Mouse (Mus musculus) hindbrain, embryonic 10.5 days (tissue): ENCODE results near the gene Dusp22. TPM values are rescaled to one million over a fixed set of nuclear protein-coding genes. Genes with fewer than 3 reads are reported as not detected.

ENCODE experiments used
- DNase-seq: peaks from one replicate; pipeline ENCODE4 v3.0.0-alpha.2; 2017; ENCODE audit warnings: low spot score
- H3K27ac ChIP-seq: fragments of 300-500 bp; sonication (generic); 2 replicates; pipeline ENCODE4 v1.5.1; 2016; ENCODE audit warnings: mild to moderate bottlenecking, moderate library complexity
- H3K27me3 ChIP-seq: fragments of 300-500 bp; sonication (generic); 2 replicates; pipeline ENCODE4 v1.6.1; 2016; ENCODE audit warnings: mild to moderate bottlenecking; ENCODE audit not compliant: poor library complexity, insufficient read depth, severe bottlenecking
- H3K36me3 ChIP-seq: fragments of 300-500 bp; sonication (generic); 2 replicates; pipeline ENCODE4 v1.6.1; 2016; ENCODE audit warnings: mild to moderate bottlenecking, moderate library complexity
- H3K4me1 ChIP-seq: fragments of 300-500 bp; sonication (generic); replicated peaks from 2 replicates; pipeline ENCODE4 v1.6.1; 2016; ENCODE audit warnings: mild to moderate bottlenecking
- H3K4me3 ChIP-seq: fragments of 300-500 bp; sonication (generic); 2 replicates; pipeline ENCODE4 v1.5.1; 2016; ENCODE audit warnings: mild to moderate bottlenecking, moderate library complexity
- H3K9me3 ChIP-seq: fragments of 300-500 bp; sonication (generic); 2 replicates; pipeline ENCODE4 v1.6.1; 2016; ENCODE audit warnings: mild to moderate bottlenecking, moderate library complexity
- WGBS: fragments of 180-500 bp; shearing (Covaris S2); methylation state at CpG from one replicate; pipeline ENCODE4 v1.1.7; 2016; 5-methylcytosine and 5-hydroxymethylcytosine counted together
- polyA plus RNA-seq: library from polyadenylated mRNA; unstranded; fragments of >200 nt; fragmentation: Nextera tagmentation; extraction: Ambion mirVana; gene quantifications from 2 replicates; pipeline ENCODE4 v1.2.1, GENCODE M21; 2016

The Dusp22 gene
- polyA plus RNA-seq, 1 experiment from 2014 or later: 18.8 TPM

- Histone ChIP-seq H3K4me1 (peaks cover 28% of the 10 kb centered on the region), H3K4me3 (peak overlapping the region; percentile 57), H3K27ac (no peak overlapping the region), H3K36me3 (no peaks in the 10 kb centered on the region), H3K9me3 (no peaks in the 10 kb centered on the region), H3K27me3 (peaks cover 84% of the 10 kb centered on the region)
- DNase-seq: peak; percentile 42
- WGBS: 3% methylated on average over 11 of the region's 11 CpGs
Measured at GRCm38 (mm10) chr13:30749557-30750141, 89.8 kb downstream of the Dusp22 start.

- H3K36me3 ChIP-seq: no peaks in the 10 kb centered on the region
- no peaks in the 10 kb centered on the region for H3K9me3 ChIP-seq
- H3K4me1 ChIP-seq: peaks cover 28% of the 10 kb centered on the region
- peaks cover 82% of the 10 kb centered on the region for H3K27me3 ChIP-seq
- no peak overlapping the region for H3K27ac ChIP-seq
- WGBS: 2% methylated on average over 33 of the region's 33 CpGs
- DNase-seq: peak; percentile 54
- peak overlapping the region; percentile 57 for H3K4me3 ChIP-seq
Measured at GRCm38 (mm10) chr13:30750461-30751303, 90.9 kb downstream of the Dusp22 start.

GRCm38 (mm10) chr13:30751304-30751580 lies 91.4 kb downstream of the Dusp22 start:
- peaks cover 77% of the 10 kb centered on the region for H3K27me3 ChIP-seq
- no peak overlapping the region for H3K27ac ChIP-seq
- H3K36me3 ChIP-seq: no peaks in the 10 kb centered on the region
- peak; percentile 4 for DNase-seq
- H3K9me3 ChIP-seq: no peaks in the 10 kb centered on the region
- no peak overlapping the region for H3K4me3 ChIP-seq
- H3K4me1 ChIP-seq: peaks cover 28% of the 10 kb centered on the region
- 26% methylated on average over 6 of the region's 6 CpGs for WGBS

- Histone ChIP-seq H3K27me3 (peaks cover 63% of the 10 kb centered on the region), H3K36me3 (no peaks in the 10 kb centered on the region), H3K4me3 (no peak overlapping the region), H3K27ac (no peak overlapping the region), H3K9me3 (no peaks in the 10 kb centered on the region), H3K4me1 (peaks cover 28% of the 10 kb centered on the region)
- WGBS: 81% methylated on average over 4 of the region's 4 CpGs
- DNase-seq: no peak
Measured at GRCm38 (mm10) chr13:30752581-30753187, 92.9 kb downstream of the Dusp22 start.

GRCm38 (mm10) chr13:30753441-30753840 lies 93.6 kb downstream of the Dusp22 start:
- peaks cover 55% of the 10 kb centered on the region for H3K27me3 ChIP-seq
- no peaks in the 10 kb centered on the region for H3K36me3 ChIP-seq
- no peak overlapping the region for H3K4me3 ChIP-seq
- WGBS: 84% methylated on average over 3 of the region's 3 CpGs
- H3K27ac ChIP-seq: no peak overlapping the region
- H3K4me1 ChIP-seq: peaks cover 28% of the 10 kb centered on the region
- no peak for DNase-seq
- no peaks in the 10 kb centered on the region for H3K9me3 ChIP-seq

GRCm38 (mm10) chr13:30754066-30754465 lies 94.3 kb downstream of the Dusp22 start:
- no peak overlapping the region for H3K4me3 ChIP-seq
- peaks cover 23% of the 10 kb centered on the region for H3K4me1 ChIP-seq
- H3K9me3 ChIP-seq: no peaks in the 10 kb centered on the region
- WGBS: 89% methylated on average over 4 of the region's 4 CpGs
- H3K27ac ChIP-seq: no peak overlapping the region
- peaks cover 49% of the 10 kb centered on the region for H3K27me3 ChIP-seq
- no peaks in the 10 kb centered on the region for H3K36me3 ChIP-seq
- no peak for DNase-seq

- 85% methylated on average over 10 of the region's 10 CpGs for WGBS
- peaks cover 14% of the 10 kb centered on the region for H3K4me1 ChIP-seq
- no peak overlapping the region for H3K27ac ChIP-seq
- H3K9me3 ChIP-seq: no peaks in the 10 kb centered on the region
- no peak for DNase-seq
- H3K4me3 ChIP-seq: no peak overlapping the region
- no peaks in the 10 kb centered on the region for H3K36me3 ChIP-seq
- H3K27me3 ChIP-seq: peaks cover 40% of the 10 kb centered on the region
Measured at GRCm38 (mm10) chr13:30754825-30755476, 95.2 kb downstream of the Dusp22 start.

- no peak overlapping the region for H3K4me3 ChIP-seq
- H3K27ac ChIP-seq: no peak overlapping the region
- H3K4me1 ChIP-seq: peaks cover 8% of the 10 kb centered on the region
- peaks cover 34% of the 10 kb centered on the region for H3K27me3 ChIP-seq
- H3K9me3 ChIP-seq: no peaks in the 10 kb centered on the region
- DNase-seq: no peak
- no peaks in the 10 kb centered on the region for H3K36me3 ChIP-seq
- 84% methylated on average over 3 of the region's 3 CpGs for WGBS
Measured at GRCm38 (mm10) chr13:30755577-30755976, 95.8 kb downstream of the Dusp22 start.

GRCm38 (mm10) chr13:30755998-30756639 lies 96.3 kb downstream of the Dusp22 start:
- DNase-seq: no peak
- Histone ChIP-seq H3K9me3 (no peaks in the 10 kb centered on the region), H3K4me1 (peaks cover 2% of the 10 kb centered on the region; the same call in 1 of the 2 replicates), H3K27me3 (peaks cover 29% of the 10 kb centered on the region), H3K27ac (no peak overlapping the region), H3K36me3 (no peaks in the 10 kb centered on the region), H3K4me3 (no peak overlapping the region)
- WGBS: 77% methylated on average over 9 of the region's 9 CpGs

GRCm38 (mm10) chr13:30757264-30757900 lies 97.6 kb downstream of the Dusp22 start:
- Histone ChIP-seq H3K36me3 (no peaks in the 10 kb centered on the region), H3K9me3 (no peaks in the 10 kb centered on the region), H3K27me3 (peaks cover 16% of the 10 kb centered on the region), H3K4me1 (no peaks in the 10 kb centered on the region), H3K27ac (no peak overlapping the region), H3K4me3 (no peak overlapping the region)
- 87% methylated on average over 14 of the region's 14 CpGs for WGBS
- no peak for DNase-seq

GRCm38 (mm10) chr13:30758789-30759381 lies 99.1 kb downstream of the Dusp22 start:
- no peaks in the 10 kb centered on the region for H3K9me3 ChIP-seq
- 88% methylated on average over 11 of the region's 11 CpGs for WGBS
- no peaks in the 10 kb centered on the region for H3K4me1 ChIP-seq
- H3K4me3 ChIP-seq: no peak overlapping the region
- 0 out of 2 replicates have a peak, but pooled peaks cover 1% of the 10 kb centered on the region for H3K27me3 ChIP-seq
- H3K36me3 ChIP-seq: no peaks in the 10 kb centered on the region
- DNase-seq: no peak
- H3K27ac ChIP-seq: no peak overlapping the region
